Comparison of ENCODE assay signal across 14 mouse cellular contexts in genomic region chr9:79689771-79690535, GRCm38 (mm10). TPM values are rescaled to one million over a fixed set of nuclear protein-coding genes. Genes with fewer than 3 reads are reported as not detected.
DNase-seq lines count a peak whose midpoint lies in the region; ATAC-seq and TF ChIP-seq lines count a peak whose summit lies in the region.
"Had no signal": no experiment of that assay in that cellular context is flagged by ENCODE, and none has a peak within 500 bp of the region (broad histone marks: within the 10 kb centered on the region; RNA-seq: fewer than 3 reads in every experiment).

No protein-coding gene starts in this region.

- no peak overlapping the region for H3K27ac ChIP-seq in kidney, adult 2 months (ENCODE audit: insufficient read depth, low read depth, low read length)
- no peak overlapping the region for H3K27ac ChIP-seq in neural tube, embryonic 12.5 days
- H3K27ac ChIP-seq: embryonic facial prominence, embryonic 12.5 days; intestine, embryonic 15.5 days; liver, embryonic 14.5 days; macrophage had no signal

- H3K9ac ChIP-seq in neural tube, embryonic 12.5 days: no peak overlapping the region
- H3K9ac ChIP-seq: embryonic facial prominence, embryonic 12.5 days; intestine, embryonic 15.5 days; liver, embryonic 14.5 days had no signal

- no peak for TF ChIP-seq CTCF in kidney, adult 2 months (conservative IDR thresholded peaks at IDR 0.05; ENCODE audit: insufficient read depth, insufficient read length, low read depth, low read length)

- H3K36me3 ChIP-seq in kidney, adult 2 months (ENCODE audit: control insufficient read depth, insufficient read depth, low read length): no peaks in the 10 kb centered on the region
- no peaks in the 10 kb centered on the region for H3K36me3 ChIP-seq in neural tube, embryonic 12.5 days
- H3K36me3 ChIP-seq: intestine, embryonic 15.5 days had no signal

- no peak overlapping the region for H3K4me3 ChIP-seq in kidney, adult 2 months (ENCODE audit: insufficient read depth, low read depth, low read length)
- H3K4me3 ChIP-seq in neural tube, embryonic 12.5 days: no peak overlapping the region
- H3K4me3 ChIP-seq: embryonic facial prominence, embryonic 12.5 days; intestine, embryonic 15.5 days had no signal

- DNase-seq in kidney, adult 2 months: peak; percentile 7
- no peak for DNase-seq in kidney, postnatal 36 days
- DNase-seq in embryo, embryonic 9.5 days (ENCODE audit: extremely low spot score): peak; percentile 38
- peak; percentile 37 for DNase-seq in kidney, postnatal 14 days
- no peak for DNase-seq in cerebellum, adult 9-10 months
- no peak for DNase-seq in right cerebral cortex, postnatal 25 days
- DNase-seq: B cell, adult 2 months had no signal

- no peaks in the 10 kb centered on the region for H3K4me1 ChIP-seq in kidney, adult 2 months (ENCODE audit: control insufficient read depth, insufficient read depth, low read length)
- H3K4me1 ChIP-seq in neural tube, embryonic 12.5 days: peaks cover 18% of the 10 kb centered on the region
- H3K4me1 ChIP-seq: embryonic facial prominence, embryonic 12.5 days; intestine, embryonic 15.5 days had no signal

- H3K4me2 ChIP-seq in neural tube, embryonic 12.5 days (replicated peaks): peak overlapping the region; percentile 17
- H3K4me2 ChIP-seq: embryonic facial prominence, embryonic 12.5 days; intestine, embryonic 15.5 days had no signal

- H3K27me3 ChIP-seq in kidney, adult 2 months (replicated peaks; ENCODE audit: control insufficient read depth, insufficient read depth, low read length): no peaks in the 10 kb centered on the region
- H3K27me3 ChIP-seq in neural tube, embryonic 12.5 days (replicated peaks): no peaks in the 10 kb centered on the region
- H3K27me3 ChIP-seq: embryonic facial prominence, embryonic 12.5 days; intestine, embryonic 15.5 days had no signal

- WGBS in kidney, adult 2 months: 25% methylated on average over 11 of the region's 11 CpGs
- 8% methylated on average over 11 of the region's 11 CpGs for WGBS in neural tube, embryonic 12.5 days

- no peaks in the 10 kb centered on the region for H3K9me3 ChIP-seq in neural tube, embryonic 12.5 days
- H3K9me3 ChIP-seq: embryonic facial prominence, embryonic 12.5 days; intestine, embryonic 15.5 days had no signal

- no peak for TF ChIP-seq POLR2A in kidney, adult 2 months (IDR thresholded peaks at IDR 0.05; ENCODE audit: low read depth, low read length)

- peak; percentile 94 for ATAC-seq in neural tube, embryonic 12.5 days (ENCODE audit: low FRiP score, low read depth)
- no peak for ATAC-seq in megakaryocyte, adult 5-6 weeks (ENCODE audit: poor library complexity, severe bottlenecking)
- ATAC-seq: intestine, embryonic 15.5 days had no signal

RNA-seq across cellular contexts. Expression of gene Col12a1, which starts 28.7 kb away (rescaled TPM):
- 7.1 and 9.2 TPM in 2 replicates for polyA plus RNA-seq in kidney, adult 2 months (2012; rRNA removed)
- polyA plus RNA-seq in neural tube, embryonic 12.5 days (2016; fragmentation: Nextera tagmentation; extraction: Ambion mirVana): 19.2 and 19.9 TPM in 2 replicates
- 0.11 TPM in 1 of 2 replicates, not detected in the other for total RNA-seq in megakaryocyte, adult 5-6 weeks (2015)
- total RNA-seq in megakaryocyte, adult 5-6 weeks (2017): 0.04 TPM in 1 of 2 replicates, not detected in the other
- total RNA-seq: MEL had no signal

Comparison
In these comparisons a context has a peak if more than half of its experiments do, and no peak if none do; other contexts are left out.
1. DNase-seq: peak in kidney, adult 2 months (single experiment), embryo, embryonic 9.5 days (single experiment) and kidney, postnatal 14 days (single experiment); none in kidney, postnatal 36 days (0 of 2), cerebellum, adult 9-10 months (single experiment) and right cerebral cortex, postnatal 25 days (single experiment).